Mouse (Mus musculus) liver, embryonic 15.5 days (tissue): ENCODE results near the gene Ube2s. TPM values are rescaled to one million over a fixed set of nuclear protein-coding genes. Genes with fewer than 3 reads are reported as not detected.

Source experiments
- ATAC-seq: fragments of 200-750 bp; cut with Nextera tagmentation; 2 replicates; pipeline ENCODE4 v1.8.0; 2017; ENCODE audit warnings: moderate number of reproducible peaks, mild to moderate bottlenecking, moderate library complexity; ENCODE audit not compliant: insufficient read depth
- H3K27ac ChIP-seq: fragments of 300-500 bp; sonication (generic); replicated peaks from 2 replicates; pipeline ENCODE4 v1.5.1; 2015; ENCODE audit warnings: mild to moderate bottlenecking, inconsistent platforms
- H3K27me3 ChIP-seq: fragments of 300-500 bp; sonication (generic); 2 replicates; pipeline ENCODE4 v1.6.1; 2015; ENCODE audit warnings: mild to moderate bottlenecking, inconsistent platforms
- H3K36me3 ChIP-seq: fragments of 300-500 bp; sonication (generic); replicated peaks from 2 replicates; pipeline ENCODE4 v1.6.1; 2015; ENCODE audit warnings: moderate library complexity, mild to moderate bottlenecking, inconsistent platforms
- H3K4me1 ChIP-seq: fragments of 300-500 bp; sonication (generic); replicated peaks from 2 replicates; pipeline ENCODE4 v1.6.1; 2015; ENCODE audit warnings: inconsistent platforms
- H3K4me2 ChIP-seq: fragments of 300-500 bp; sonication (generic); 2 replicates; pipeline ENCODE4 v1.6.1; 2015; ENCODE audit warnings: moderate library complexity, mild to moderate bottlenecking, inconsistent platforms
- H3K4me3 ChIP-seq: fragments of 300-500 bp; sonication (generic); replicated peaks from 2 replicates; pipeline ENCODE4 v1.5.1; 2015; ENCODE audit warnings: mild to moderate bottlenecking, inconsistent platforms
- H3K9ac ChIP-seq: fragments of 300-500 bp; sonication (generic); 2 replicates; pipeline ENCODE4 v1.6.1; 2015; ENCODE audit warnings: moderate library complexity, mild to moderate bottlenecking, inconsistent platforms
- H3K9me3 ChIP-seq: fragments of 300-500 bp; sonication (generic); replicated peaks from 2 replicates; pipeline ENCODE4 v1.6.1; 2016; ENCODE audit warnings: inconsistent platforms
- WGBS: fragments of 180-500 bp; shearing (Covaris S2); methylation state at CpG from one replicate; pipeline ENCODE4 v1.1.7; 2015; ENCODE audit warnings: mixed read lengths; ENCODE audit not compliant: insufficient replicate concordance; 5-methylcytosine and 5-hydroxymethylcytosine counted together
- polyA plus RNA-seq: library from polyadenylated mRNA; unstranded; fragments of >200 nt; fragmentation: Nextera tagmentation; extraction: Ambion mirVana; gene quantifications from 2 replicates; pipeline ENCODE4 v1.2.1, GENCODE M21; 2015

Gene Ube2s
- polyA plus RNA-seq, 1 experiment from 2014 or later, result 302 TPM

GRCm38 (mm10) chr7:4792278-4793212 is 19.8 kb downstream of the Ube2s start, which contains the start of gene Rpl28:
Gene Rpl28 (plus strand): TSS chr7:4792874.
- H3K9me3 ChIP-seq, result no peaks in the 10 kb centered on the region
- H3K4me1 ChIP-seq, result peaks cover 56% of the 10 kb centered on the region
- no peaks in the 10 kb centered on the region for H3K27me3 ChIP-seq
- peak within 1 kb of the TSS; percentile 95 for H3K27ac ChIP-seq
- H3K9ac ChIP-seq, result peak within 1 kb of the TSS; percentile 95
- H3K4me2 ChIP-seq, result peak within 1 kb of the TSS; percentile 79
- H3K36me3 ChIP-seq, result peaks cover 43% of the 10 kb centered on the region
- ATAC-seq, result peak; percentile 83
- H3K4me3 ChIP-seq, result peak within 1 kb of the TSS; percentile 96
- WGBS, result 1% methylated on average over 54 of the region's 54 CpGs

DNA sequence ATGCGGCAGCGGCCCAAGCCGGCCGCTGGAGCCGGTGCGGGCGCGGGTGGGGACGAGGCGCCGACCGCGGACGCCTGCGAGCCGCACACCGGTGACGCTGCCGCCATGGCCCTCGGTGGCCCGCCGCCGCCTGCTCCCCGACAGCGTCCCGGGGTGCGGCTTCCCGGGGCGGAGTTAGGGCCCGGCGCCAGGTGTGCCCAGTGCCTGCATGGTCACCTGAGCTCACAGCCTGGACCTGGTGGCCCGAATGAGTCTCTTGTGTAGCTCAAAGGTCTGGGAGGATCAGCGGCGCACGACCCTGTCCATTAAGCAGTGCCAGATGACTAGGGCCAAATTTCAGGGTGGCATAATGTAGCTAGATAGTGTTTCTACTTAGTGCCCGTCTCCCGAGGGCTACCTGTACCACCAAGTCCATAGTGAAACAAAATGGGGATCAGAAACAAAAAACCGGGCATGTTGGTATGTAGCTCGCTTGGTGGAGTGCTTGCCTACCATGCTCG is 22.9 kb downstream of the Ube2s start, which contains the start of gene Tmem238:
Gene Tmem238, minus strand, starts transcription at position 221 of the 500 bp plus-strand sequence.
- Histone ChIP-seq H3K4me1 (peaks cover 52% of the 10 kb centered on the region), H3K4me2 (peak within 1 kb of the TSS; percentile 97)

DNA sequence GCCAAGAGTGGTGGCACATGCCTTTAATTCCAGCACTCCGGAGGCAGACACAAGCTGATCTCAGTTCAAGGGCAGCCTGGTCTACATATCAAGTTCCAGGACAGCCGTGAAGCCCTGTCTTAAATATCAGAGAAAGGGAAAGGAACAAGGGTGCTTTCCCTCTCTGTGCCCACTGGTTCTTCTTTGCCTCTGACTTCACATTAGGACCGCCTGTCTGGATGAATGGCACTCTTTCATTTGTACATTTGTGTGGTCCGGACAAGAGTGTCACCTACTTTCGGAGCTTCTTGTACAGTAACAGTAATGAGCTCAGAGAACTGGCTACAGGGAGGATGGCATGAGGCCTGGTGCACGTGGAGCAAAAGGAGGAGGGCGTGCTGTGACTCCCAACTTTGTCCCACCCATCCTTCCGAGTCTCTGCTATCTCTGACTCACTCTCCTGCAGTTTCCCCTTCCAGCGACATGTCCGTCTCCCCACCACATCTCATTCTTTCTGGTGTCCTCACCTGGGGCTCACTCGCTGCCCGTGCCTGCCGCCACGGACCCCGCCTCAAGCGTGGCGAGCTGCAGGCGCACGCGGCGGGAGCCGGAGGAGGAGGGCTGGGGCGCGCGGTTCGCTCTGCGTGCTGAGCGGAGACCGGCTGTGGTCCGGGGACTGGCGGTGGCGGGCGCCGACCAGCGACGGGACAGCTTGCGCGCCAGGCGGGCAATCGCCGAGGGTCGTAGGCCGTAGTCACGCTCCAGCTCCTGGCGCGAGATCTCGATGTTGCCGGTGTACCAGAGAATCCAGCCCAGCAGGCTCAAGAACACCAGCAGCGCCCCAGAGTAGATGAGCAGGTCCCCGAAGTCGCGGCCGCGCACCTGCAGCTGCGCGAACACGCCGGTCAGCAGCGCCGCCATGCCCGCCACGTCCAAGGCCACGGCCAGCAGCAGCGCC is 23.6 kb downstream of the Ube2s start:
- Histone ChIP-seq H3K9ac (peak overlapping the region; percentile 81), H3K4me2 (peak overlapping the region; percentile 97), H3K9me3 (no peaks in the 10 kb centered on the region), H3K27me3 (no peaks in the 10 kb centered on the region), H3K36me3 (peaks cover 13% of the 10 kb centered on the region), H3K4me3 (peak overlapping the region; percentile 76), H3K4me1 (peaks cover 52% of the 10 kb centered on the region), H3K27ac (peak overlapping the region; percentile 74)
- WGBS, result 1% methylated on average over 64 of the region's 64 CpGs
- peak; percentile 46 for ATAC-seq

More for the DNA sequence above, 22.9 kb downstream of the Ube2s start, which contains the start of gene Tmem238:
- WGBS, result 7% methylated on average over 40 of the region's 40 CpGs
- Histone ChIP-seq H3K27ac (peak within 1 kb of the TSS; percentile 74), H3K9ac (peak within 1 kb of the TSS; percentile 81), H3K27me3 (no peaks in the 10 kb centered on the region), H3K9me3 (no peaks in the 10 kb centered on the region), H3K36me3 (peaks cover 20% of the 10 kb centered on the region), H3K4me3 (peak within 1 kb of the TSS; percentile 76)
- ATAC-seq, result peak; percentile 39

DNA sequence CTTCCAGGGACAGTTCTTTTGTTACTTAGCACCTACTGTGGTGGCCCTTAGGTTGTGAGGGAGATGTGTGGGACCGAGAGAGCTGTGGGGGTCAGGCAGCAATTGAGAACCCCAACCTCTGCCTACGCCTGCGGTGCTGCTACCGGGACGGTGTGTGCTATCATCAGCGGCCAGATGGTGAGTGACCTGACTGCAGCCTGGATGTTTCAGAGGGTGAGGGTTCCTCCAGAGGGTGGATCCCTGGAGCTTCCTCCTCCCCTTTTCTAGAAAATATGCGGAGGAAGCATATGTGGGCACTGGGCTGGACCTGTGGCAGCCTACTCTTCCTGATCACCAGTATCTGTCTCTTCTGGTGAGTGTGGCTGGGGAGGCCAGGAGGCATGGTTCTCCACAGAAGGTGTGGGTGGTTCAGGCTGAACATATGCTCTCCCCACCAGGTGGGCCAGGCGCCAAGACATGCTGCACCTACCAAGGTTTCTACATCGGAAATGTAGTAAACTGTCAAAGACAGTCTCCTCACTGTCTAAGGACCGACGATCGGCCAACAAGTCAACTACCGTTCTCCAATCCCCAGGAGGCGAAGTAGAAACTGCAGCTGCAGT is 28.6 kb downstream of the Ube2s start:
- peak overlapping the region; percentile 5; the same call in 1 of the 2 replicates for H3K4me2 ChIP-seq
- ATAC-seq, result peak; percentile 50
- no peak overlapping the region for H3K9ac ChIP-seq
- no peaks in the 10 kb centered on the region for H3K9me3 ChIP-seq
- H3K27ac ChIP-seq, result no peak overlapping the region
- H3K36me3 ChIP-seq, result peaks cover 9% of the 10 kb centered on the region; the same call in 1 of the 2 replicates
- 44% methylated on average over 14 of the region's 14 CpGs for WGBS
- no peak overlapping the region for H3K4me3 ChIP-seq
- peaks cover 37% of the 10 kb centered on the region for H3K4me1 ChIP-seq
- H3K27me3 ChIP-seq, result peaks cover 43% of the 10 kb centered on the region

GRCm38 (mm10) chr7:4782759-4783158 is 29.6 kb downstream of the Ube2s start, which contains the start of the genes Il11 and Tmem190:
Gene Il11 (minus strand): TSS chr7:4782859.
Gene Tmem190 (plus strand): TSS chr7:4782937.
- Histone ChIP-seq H3K4me2 (peak within 1 kb of the TSS; percentile 5; the same call in 1 of the 2 replicates), H3K9ac (no peak within 1 kb of the TSS), H3K27me3 (peaks cover 53% of the 10 kb centered on the region), H3K9me3 (no peaks in the 10 kb centered on the region), H3K36me3 (peaks cover 9% of the 10 kb centered on the region; the same call in 1 of the 2 replicates), H3K4me3 (no peak within 1 kb of the TSS), H3K4me1 (peaks cover 27% of the 10 kb centered on the region), H3K27ac (no peak within 1 kb of the TSS)
- WGBS, result 62% methylated on average over 2 of the region's 2 CpGs
- ATAC-seq, result no peak

DNA sequence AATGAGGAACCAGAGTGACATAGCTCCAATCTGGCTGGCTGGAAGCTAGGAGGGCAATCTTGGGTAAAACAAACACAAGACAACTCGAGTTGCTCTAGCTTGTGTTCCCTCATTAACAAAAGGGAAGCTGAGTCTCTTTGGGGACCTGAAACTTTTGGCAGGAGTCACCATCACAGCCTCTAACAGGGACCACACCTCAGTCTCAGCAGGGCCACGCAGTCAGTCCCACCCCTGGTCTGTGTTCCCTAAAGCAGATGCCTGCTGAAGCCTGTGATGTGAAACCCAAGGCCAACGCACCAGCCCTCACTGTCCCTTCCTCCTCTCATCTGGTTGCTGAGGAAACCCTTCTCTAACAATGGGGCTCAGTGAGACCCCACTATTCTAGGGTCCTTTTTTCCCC is 30.3 kb downstream of the Ube2s start:
- 30% methylated on average over 3 of the region's 3 CpGs for WGBS
- Histone ChIP-seq H3K9me3 (no peaks in the 10 kb centered on the region), H3K27ac (no peak overlapping the region), H3K4me3 (no peak overlapping the region), H3K4me1 (peaks cover 25% of the 10 kb centered on the region), H3K9ac (no peak overlapping the region), H3K27me3 (peaks cover 60% of the 10 kb centered on the region), H3K4me2 (no peak overlapping the region), H3K36me3 (peaks cover 5% of the 10 kb centered on the region; the same call in 1 of the 2 replicates)
- no peak for ATAC-seq

DNA sequence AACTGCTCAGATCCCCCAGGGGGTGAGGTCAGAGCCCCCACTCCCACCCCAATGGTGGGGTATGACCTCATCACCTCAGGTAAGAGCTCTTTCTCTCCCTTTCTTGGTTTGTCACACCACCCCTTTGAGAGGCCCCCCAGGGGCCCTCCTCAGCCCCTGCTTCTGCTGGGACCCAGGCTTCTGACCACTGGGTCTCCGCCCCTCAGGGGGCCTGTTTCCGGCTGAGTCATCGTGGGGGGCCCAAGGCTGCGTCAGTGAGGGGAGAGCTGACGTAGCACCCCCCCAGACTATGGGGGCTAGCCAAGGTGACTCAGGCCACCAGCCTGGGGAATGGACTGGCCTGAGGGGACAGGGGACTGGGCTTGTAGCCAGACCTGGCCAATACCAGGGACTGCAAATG is 32.5 kb downstream of the Ube2s start:
- ATAC-seq, result no peak
- no peak overlapping the region for H3K4me3 ChIP-seq
- 7% methylated on average over 5 of the region's 5 CpGs for WGBS
- H3K4me2 ChIP-seq, result no peak overlapping the region
- H3K4me1 ChIP-seq, result peaks cover 27% of the 10 kb centered on the region
- no peaks in the 10 kb centered on the region for H3K9me3 ChIP-seq
- no peak overlapping the region for H3K27ac ChIP-seq
- H3K9ac ChIP-seq, result no peak overlapping the region
- H3K36me3 ChIP-seq, result peaks cover 4% of the 10 kb centered on the region; the same call in 1 of the 2 replicates
- peaks cover 82% of the 10 kb centered on the region for H3K27me3 ChIP-seq

GRCm38 (mm10) chr7:4777851-4778637 is 34.3 kb downstream of the Ube2s start:
- 14% methylated on average over 20 of the region's 20 CpGs for WGBS
- Histone ChIP-seq H3K4me2 (no peak overlapping the region), H3K36me3 (no peaks in the 10 kb centered on the region), H3K9ac (no peak overlapping the region), H3K4me3 (no peak overlapping the region), H3K27me3 (peaks cover 99% of the 10 kb centered on the region), H3K9me3 (no peaks in the 10 kb centered on the region), H3K4me1 (peaks cover 11% of the 10 kb centered on the region), H3K27ac (no peak overlapping the region)
- no peak for ATAC-seq

GRCm38 (mm10) chr7:4776861-4777830 is 35.2 kb downstream of the Ube2s start:
- Histone ChIP-seq H3K4me2 (peak overlapping the region; percentile 55), H3K27me3 (peaks cover 95% of the 10 kb centered on the region), H3K36me3 (no peaks in the 10 kb centered on the region), H3K4me1 (peaks cover 8% of the 10 kb centered on the region), H3K27ac (no peak overlapping the region), H3K9me3 (no peaks in the 10 kb centered on the region), H3K9ac (no peak overlapping the region; the same call in 1 of the 2 replicates), H3K4me3 (peak overlapping the region; percentile 39)
- WGBS, result 3% methylated on average over 42 of the region's 56 CpGs
- peak; percentile 50 for ATAC-seq
